Mouse (Mus musculus): ENCODE results near the gene Fam120b.
A peak's percentile ranks its signal among the peaks of the same experiment; 100 is the strongest.

Fam120b gene

GRCm38 (mm10) chr17:15395997-15396675 is at the start of gene Fam120b:
Gene Fam120b, plus strand, starts transcription at chr17:15396202.
- peak; percentile 97 for DNase-seq

GRCm38 (mm10) chr17:15350152-15350551 is 45.9 kb upstream of the Fam120b start:
- DNase-seq, result no peak

GRCm38 (mm10) chr17:15352869-15353610 is 43.0 kb upstream of the Fam120b start:
- no peak for DNase-seq

- no peak for DNase-seq
Observed at GRCm38 (mm10) chr17:15354006-15354405, 42.0 kb upstream of the Fam120b start.

- no peak for DNase-seq
Observed at GRCm38 (mm10) chr17:15355072-15355471, 40.9 kb upstream of the Fam120b start.

DNA sequence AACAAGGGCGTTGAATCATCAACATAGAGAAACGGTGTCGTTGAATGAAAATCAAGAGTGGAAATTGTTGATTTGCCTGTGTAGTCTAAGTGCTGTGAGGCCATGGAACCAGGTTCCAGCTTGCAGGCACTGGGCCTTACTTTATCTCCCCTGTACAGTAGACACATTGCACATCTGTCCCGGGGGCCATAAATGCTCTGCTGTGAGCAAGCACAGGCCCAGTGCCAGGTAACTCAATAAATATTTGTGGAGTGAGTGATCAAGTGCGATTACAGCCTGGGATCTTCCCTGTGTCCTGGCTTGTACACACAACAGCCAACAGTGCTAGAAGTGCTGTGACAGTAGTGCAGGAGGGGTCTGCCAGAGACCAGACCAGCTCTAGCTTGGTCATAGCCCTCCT is 39.5 kb upstream of the Fam120b start:
- no peak for DNase-seq

- no peak for DNase-seq
Observed at GRCm38 (mm10) chr17:15357071-15357470, 38.9 kb upstream of the Fam120b start.

GRCm38 (mm10) chr17:15363656-15364055 is 32.3 kb upstream of the Fam120b start:
- DNase-seq, result no peak

DNA sequence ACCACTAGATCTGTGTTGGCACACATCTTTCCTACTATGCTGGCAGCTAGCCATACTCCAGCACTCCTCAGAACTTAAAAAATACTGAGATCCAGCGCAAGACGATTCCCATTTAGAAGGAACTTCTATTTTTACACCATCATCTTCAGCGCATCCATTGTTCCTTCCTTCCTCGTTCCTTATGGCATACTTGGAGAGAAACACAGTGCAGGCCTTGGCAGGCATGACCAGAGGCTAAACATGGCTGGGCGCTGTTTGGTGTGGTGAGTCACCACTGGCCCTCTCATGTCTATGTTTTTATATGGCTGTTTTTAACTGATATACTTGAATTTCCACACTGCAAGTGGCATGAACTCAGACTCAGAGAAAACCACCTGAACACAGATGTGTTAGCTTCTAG is 30.4 kb upstream of the Fam120b start:
- no peak for DNase-seq

- DNase-seq, result no peak
Observed at GRCm38 (mm10) chr17:15370401-15370800, 25.6 kb upstream of the Fam120b start.

- DNase-seq, result no peak
Observed at GRCm38 (mm10) chr17:15371967-15372835, 23.8 kb upstream of the Fam120b start.

DNA sequence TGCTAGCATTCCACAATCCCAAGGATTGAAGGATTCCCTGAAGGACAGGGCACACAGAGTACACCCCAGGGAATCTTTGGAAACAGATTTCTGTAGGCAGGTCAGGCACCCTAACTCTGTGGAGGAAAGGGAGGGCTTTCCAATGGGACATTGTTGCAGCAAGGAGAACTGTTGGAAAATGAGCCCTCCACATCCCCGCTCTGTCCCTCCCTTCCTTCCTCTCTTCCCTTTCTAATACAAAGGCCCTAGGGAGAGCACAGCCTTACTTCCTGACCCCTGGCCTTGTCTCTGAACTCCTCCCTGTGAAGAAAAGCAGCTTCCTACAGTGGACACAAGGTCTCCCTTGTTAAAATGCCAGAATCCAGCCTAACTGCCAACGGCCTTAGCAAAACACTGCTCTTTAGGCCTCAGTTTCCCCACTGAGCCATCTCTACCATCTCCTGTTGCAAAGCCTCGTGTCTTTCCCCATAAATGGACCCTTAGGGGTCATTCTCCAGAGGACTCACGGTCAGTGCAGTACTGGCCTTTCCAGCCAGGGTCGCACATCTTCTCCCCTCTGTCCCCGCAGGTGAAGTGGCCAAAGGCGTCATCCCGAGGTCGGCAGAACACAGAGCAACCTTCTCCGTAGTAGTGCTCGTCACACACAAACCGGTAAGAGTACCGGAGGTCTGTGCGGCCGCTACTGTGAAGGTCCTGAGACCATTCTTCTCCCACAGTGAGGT is 22.9 kb upstream of the Fam120b start:
- no peak for DNase-seq

GRCm38 (mm10) chr17:15374321-15375141 is 21.5 kb upstream of the Fam120b start:
- DNase-seq, result no peak

DNA sequence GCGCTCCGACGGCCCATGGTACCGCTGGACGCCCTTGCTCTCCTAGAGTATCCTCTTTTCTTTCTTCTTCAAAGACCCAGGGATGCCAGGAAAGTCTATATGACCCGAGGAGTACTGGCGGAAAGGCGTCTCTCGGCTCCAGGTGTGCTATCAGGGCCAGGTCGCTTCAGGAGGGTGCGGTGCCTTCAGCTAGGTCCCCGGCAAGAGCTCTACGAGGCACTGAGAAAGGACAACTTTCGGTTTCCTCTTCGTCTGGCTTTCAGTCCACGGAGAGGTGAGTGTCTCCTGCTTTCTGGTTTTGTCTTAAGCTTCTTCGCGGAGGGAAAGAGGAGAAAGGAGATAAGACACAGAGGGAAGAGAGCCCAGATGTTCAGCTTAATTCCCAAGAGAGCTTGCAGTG is 20.8 kb upstream of the Fam120b start:
- no peak for DNase-seq

DNA sequence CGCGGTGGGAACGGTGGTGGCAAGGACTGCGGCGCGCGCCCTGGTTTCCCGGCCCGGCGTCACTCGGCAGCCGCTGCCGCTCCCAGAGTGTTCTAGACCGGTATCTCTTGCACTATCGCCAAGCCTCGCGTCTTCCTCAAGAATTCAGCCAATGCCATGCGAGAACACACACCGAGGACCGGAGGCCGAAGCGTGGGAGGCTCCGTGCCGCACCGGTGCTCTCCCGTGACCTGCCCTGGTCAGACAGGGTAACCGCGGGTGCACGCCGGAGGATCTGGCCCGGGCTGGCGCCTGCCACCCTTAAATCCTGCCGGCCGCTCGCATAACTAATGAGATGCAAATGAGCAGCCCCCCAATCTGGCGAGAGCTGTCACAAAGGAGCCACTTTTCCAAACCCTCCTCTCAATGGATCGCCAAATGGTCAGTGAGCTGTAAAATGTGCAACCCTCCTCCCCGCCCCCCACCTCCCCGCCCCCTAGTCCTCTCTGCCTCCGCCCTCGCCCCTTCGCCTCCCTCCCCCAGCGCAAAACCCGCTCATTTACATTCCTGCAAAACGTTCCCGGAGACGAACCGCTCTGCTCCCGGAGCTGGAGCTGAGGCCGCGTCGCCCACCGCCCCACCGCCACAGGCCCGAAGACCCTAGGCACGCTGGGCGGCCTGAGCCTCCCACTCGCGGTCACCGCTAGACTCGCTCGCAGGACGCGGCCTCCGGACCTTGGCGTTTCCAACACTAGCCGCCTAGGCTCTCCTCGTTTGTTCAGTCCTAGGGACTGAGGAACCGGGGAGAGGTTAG is 20.1 kb upstream of the Fam120b start:
- peak; percentile 59 for DNase-seq

GRCm38 (mm10) chr17:15376494-15377181 is 19.4 kb upstream of the Fam120b start, which contains the start of gene Dll1:
Gene Dll1, minus strand, starts transcription at chr17:15376872.
- no peak for DNase-seq

GRCm38 (mm10) chr17:15377901-15378300 is 18.1 kb upstream of the Fam120b start:
- DNase-seq, result no peak

GRCm38 (mm10) chr17:15378413-15379109 is 17.4 kb upstream of the Fam120b start:
- no peak for DNase-seq

GRCm38 (mm10) chr17:15379741-15380526 is 16.1 kb upstream of the Fam120b start:
- no peak for DNase-seq
